Mouse (Mus musculus): ENCODE data around the gene Neu3. TPM values are rescaled to one million over a fixed set of nuclear protein-coding genes. Genes with fewer than 3 reads are reported as not detected.
A peak's percentile ranks its signal among the peaks of the same experiment; 100 is the strongest.

Gene Neu3
- polyA plus RNA-seq (2016; fragmentation: Nextera tagmentation; extraction: Ambion mirVana) = 2.2 and 2.3 TPM in 2 replicates

GRCm38 (mm10) chr7:99828083-99828570, at the start of gene Neu3:
Gene Neu3, minus strand, starts transcription at chr7:99828417.
- WGBS = under 1% methylated on average over 26 of the region's 26 CpGs
- peak within 1 kb of the TSS; percentile 81 for H3K27ac ChIP-seq (replicated peaks)

GRCm38 (mm10) chr7:99876345-99876744, 48.1 kb upstream of the Neu3 start:
- H3K27me3 ChIP-seq (replicated peaks; ENCODE audit: low read depth, poor library complexity, severe bottlenecking) = 0 out of 2 replicates have a peak, but pooled peaks cover 3% of the 10 kb centered on the region
- H3K4me1 ChIP-seq = no peaks in the 10 kb centered on the region
- no peak overlapping the region for H3K27ac ChIP-seq (replicated peaks)
- H3K4me3 ChIP-seq = no peak overlapping the region
- no peaks in the 10 kb centered on the region for H3K36me3 ChIP-seq (replicated peaks)
- WGBS = 2% methylated on average over 3 of the region's 3 CpGs
- DNase-seq (ENCODE audit: low spot score) = peak; percentile 83
- H3K9me3 ChIP-seq = no peaks in the 10 kb centered on the region

More at GRCm38 (mm10) chr7:99828083-99828570, at the start of gene Neu3:
- peaks cover 10% of the 10 kb centered on the region for H3K4me1 ChIP-seq
- H3K27me3 ChIP-seq (replicated peaks; ENCODE audit: low read depth, poor library complexity, severe bottlenecking) = no peaks in the 10 kb centered on the region
- peak; percentile 93 for DNase-seq (ENCODE audit: low spot score)
- H3K36me3 ChIP-seq (replicated peaks) = no peaks in the 10 kb centered on the region
- H3K9me3 ChIP-seq = no peaks in the 10 kb centered on the region
- peak within 1 kb of the TSS; percentile 64 for H3K4me3 ChIP-seq

- WGBS = 53% methylated on average over 5 of the region's 5 CpGs
- H3K4me1 ChIP-seq = no peaks in the 10 kb centered on the region
- H3K27me3 ChIP-seq (replicated peaks; ENCODE audit: low read depth, poor library complexity, severe bottlenecking) = 0 out of 2 replicates have a peak, but pooled peaks cover 3% of the 10 kb centered on the region
- H3K27ac ChIP-seq (replicated peaks) = no peak overlapping the region
- H3K4me3 ChIP-seq = no peak overlapping the region
- DNase-seq (ENCODE audit: low spot score) = no peak
- H3K36me3 ChIP-seq (replicated peaks) = no peaks in the 10 kb centered on the region
- H3K9me3 ChIP-seq = no peaks in the 10 kb centered on the region
Observed at GRCm38 (mm10) chr7:99875891-99876290, 47.7 kb upstream of the Neu3 start.

- 81% methylated on average over 6 of the region's 6 CpGs for WGBS
- no peak overlapping the region for H3K4me3 ChIP-seq
- no peaks in the 10 kb centered on the region for H3K4me1 ChIP-seq
- no peaks in the 10 kb centered on the region for H3K36me3 ChIP-seq (replicated peaks)
- no peak overlapping the region for H3K27ac ChIP-seq (replicated peaks)
- H3K27me3 ChIP-seq (replicated peaks; ENCODE audit: low read depth, poor library complexity, severe bottlenecking) = 0 out of 2 replicates have a peak, but pooled peaks cover 3% of the 10 kb centered on the region
- no peak for DNase-seq (ENCODE audit: low spot score)
- H3K9me3 ChIP-seq = no peaks in the 10 kb centered on the region
Observed at GRCm38 (mm10) chr7:99873965-99874364, 45.7 kb upstream of the Neu3 start.

- no peaks in the 10 kb centered on the region for H3K9me3 ChIP-seq
- H3K36me3 ChIP-seq (replicated peaks) = no peaks in the 10 kb centered on the region
- H3K4me3 ChIP-seq = no peak overlapping the region
- H3K27ac ChIP-seq (replicated peaks) = no peak overlapping the region
- DNase-seq (ENCODE audit: low spot score) = no peak
- no peaks in the 10 kb centered on the region for H3K27me3 ChIP-seq (replicated peaks; ENCODE audit: low read depth, poor library complexity, severe bottlenecking)
- H3K4me1 ChIP-seq = peaks cover 14% of the 10 kb centered on the region
- 71% methylated on average over 4 of the region's 4 CpGs for WGBS
Observed at GRCm38 (mm10) chr7:99869296-99869695, 41.1 kb upstream of the Neu3 start.

GRCm38 (mm10) chr7:99865219-99865618, 37.0 kb upstream of the Neu3 start:
- Histone ChIP-seq H3K27ac (replicated peaks) (no peak overlapping the region; the same call in 1 of the 2 replicates), H3K9me3 (no peaks in the 10 kb centered on the region), H3K27me3 (replicated peaks; ENCODE audit: low read depth, poor library complexity, severe bottlenecking) (no peaks in the 10 kb centered on the region), H3K4me1 (peaks cover 25% of the 10 kb centered on the region), H3K4me3 (no peak overlapping the region), H3K36me3 (replicated peaks) (no peaks in the 10 kb centered on the region)
- no peak for DNase-seq (ENCODE audit: low spot score)
- 43% methylated on average over 3 of the region's 3 CpGs for WGBS

- Histone ChIP-seq H3K27ac (replicated peaks) (peak overlapping the region; percentile 26; the same call in 1 of the 2 replicates), H3K4me1 (peaks cover 25% of the 10 kb centered on the region), H3K9me3 (no peaks in the 10 kb centered on the region), H3K27me3 (replicated peaks; ENCODE audit: low read depth, poor library complexity, severe bottlenecking) (no peaks in the 10 kb centered on the region), H3K4me3 (no peak overlapping the region), H3K36me3 (replicated peaks) (no peaks in the 10 kb centered on the region)
- WGBS = 63% methylated on average over 11 of the region's 11 CpGs
- DNase-seq (ENCODE audit: low spot score) = no peak
Observed at GRCm38 (mm10) chr7:99864241-99865028, 36.2 kb upstream of the Neu3 start.

GRCm38 (mm10) chr7:99863362-99863761, 35.1 kb upstream of the Neu3 start, which contains the start of gene Spcs2:
Gene Spcs2, minus strand, starts transcription at chr7:99863462.
- peaks cover 28% of the 10 kb centered on the region for H3K4me1 ChIP-seq
- DNase-seq (ENCODE audit: low spot score) = no peak
- no peaks in the 10 kb centered on the region for H3K9me3 ChIP-seq
- 60% methylated on average over 7 of the region's 7 CpGs for WGBS
- H3K4me3 ChIP-seq = no peak within 1 kb of the TSS
- no peaks in the 10 kb centered on the region for H3K36me3 ChIP-seq (replicated peaks)
- no peaks in the 10 kb centered on the region for H3K27me3 ChIP-seq (replicated peaks; ENCODE audit: low read depth, poor library complexity, severe bottlenecking)
- H3K27ac ChIP-seq (replicated peaks) = 0 out of 2 replicates have a peak within 1 kb of the TSS, but pooled peaks have one; percentile 3

GRCm38 (mm10) chr7:99858813-99859585, 30.8 kb upstream of the Neu3 start, which contains the start of gene Xrra1:
Gene Xrra1, plus strand, starts transcription at chr7:99859116.
- H3K4me3 ChIP-seq = peak within 1 kb of the TSS; percentile 84
- peaks cover 29% of the 10 kb centered on the region for H3K4me1 ChIP-seq
- DNase-seq (ENCODE audit: low spot score) = peak; percentile 98
- WGBS = under 1% methylated on average over 42 of the region's 42 CpGs
- H3K36me3 ChIP-seq (replicated peaks) = peaks cover 29% of the 10 kb centered on the region
- H3K27me3 ChIP-seq (replicated peaks; ENCODE audit: low read depth, poor library complexity, severe bottlenecking) = no peaks in the 10 kb centered on the region
- H3K27ac ChIP-seq (replicated peaks) = peak within 1 kb of the TSS; percentile 95
- no peaks in the 10 kb centered on the region for H3K9me3 ChIP-seq

- no peak for DNase-seq (ENCODE audit: low spot score)
- peaks cover 36% of the 10 kb centered on the region for H3K36me3 ChIP-seq (replicated peaks)
- H3K27me3 ChIP-seq (replicated peaks; ENCODE audit: low read depth, poor library complexity, severe bottlenecking) = no peaks in the 10 kb centered on the region
- H3K27ac ChIP-seq (replicated peaks) = peak overlapping the region; percentile 95
- H3K4me3 ChIP-seq = peak overlapping the region; percentile 84
- H3K4me1 ChIP-seq = peaks cover 24% of the 10 kb centered on the region
- 2% methylated on average over 19 of the region's 19 CpGs for WGBS
- no peaks in the 10 kb centered on the region for H3K9me3 ChIP-seq
Observed at GRCm38 (mm10) chr7:99858175-99858812, 30.1 kb upstream of the Neu3 start.

- whole genome bisulfite sequencing = 91% methylated on average over 14 of the region's 14 CpGs
- Histone ChIP-seq H3K27ac (replicated peaks) (no peak overlapping the region), H3K36me3 (replicated peaks) (peaks cover 56% of the 10 kb centered on the region), H3K27me3 (replicated peaks; ENCODE audit: low read depth, poor library complexity, severe bottlenecking) (no peaks in the 10 kb centered on the region), H3K4me1 (peaks cover 21% of the 10 kb centered on the region), H3K4me3 (0 out of 2 replicates have a peak overlapping the region, but pooled peaks have one; percentile 21), H3K9me3 (no peaks in the 10 kb centered on the region)
- DNase-seq (ENCODE audit: low spot score) = no peak
Observed at GRCm38 (mm10) chr7:99856266-99856861, 28.1 kb upstream of the Neu3 start.
